Mouse (Mus musculus): Measurements from ENCODE around the gene Eral1.

The Eral1 gene

GRCm38 (mm10) chr11:78079961-78080921 is at the start of gene Eral1:
TSS of gene Eral1 (minus strand) at chr11:78080383.
- peak; percentile 89 to 92 for DNase-seq

GRCm38 (mm10) chr11:78129458-78129857 is 49.3 kb upstream of the Eral1 start:
- no peak for DNase-seq

DNA sequence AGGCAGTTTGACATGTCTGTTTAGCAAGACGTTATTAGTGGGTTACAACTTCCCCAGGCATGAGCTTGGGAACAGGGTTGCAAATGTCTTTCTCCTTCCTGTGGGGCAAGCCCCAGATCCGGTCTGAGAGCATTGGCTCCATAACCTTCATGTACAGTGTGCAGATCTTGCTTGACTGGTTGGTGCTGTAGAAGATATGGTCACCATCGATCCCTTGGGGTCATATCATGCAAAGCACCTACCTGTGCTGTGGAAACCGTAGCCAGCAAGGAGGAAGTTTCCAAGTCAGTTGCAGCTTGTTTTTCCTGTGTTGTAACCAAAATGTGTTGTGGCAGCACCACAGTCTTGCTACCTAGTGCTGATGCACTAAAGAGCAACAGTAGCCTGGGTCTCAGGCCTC is 46.6 kb upstream of the Eral1 start:
- DNase-seq = no peak

DNA sequence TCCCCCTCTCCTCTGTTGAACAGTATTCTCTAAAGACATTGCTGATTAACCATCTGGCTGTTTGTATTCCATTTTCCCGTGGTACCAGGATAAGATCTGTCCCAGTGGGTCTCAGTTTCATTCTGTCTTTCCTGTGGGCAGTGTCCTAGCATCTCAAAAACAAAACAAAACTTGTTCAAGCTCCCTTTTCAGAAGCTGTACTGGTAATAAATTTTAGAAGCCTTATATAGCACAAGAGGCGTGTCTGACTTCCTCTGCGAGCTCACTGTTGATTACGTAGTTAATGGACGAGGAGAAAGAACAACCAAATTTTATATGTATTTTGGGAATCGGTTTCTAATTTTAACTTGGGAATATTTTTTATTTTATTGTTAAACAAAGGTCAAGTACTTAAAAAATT is 45.5 kb upstream of the Eral1 start:
- no peak for DNase-seq

- DNase-seq = no peak
Observed at GRCm38 (mm10) chr11:78123782-78124181, 43.6 kb upstream of the Eral1 start.

DNA sequence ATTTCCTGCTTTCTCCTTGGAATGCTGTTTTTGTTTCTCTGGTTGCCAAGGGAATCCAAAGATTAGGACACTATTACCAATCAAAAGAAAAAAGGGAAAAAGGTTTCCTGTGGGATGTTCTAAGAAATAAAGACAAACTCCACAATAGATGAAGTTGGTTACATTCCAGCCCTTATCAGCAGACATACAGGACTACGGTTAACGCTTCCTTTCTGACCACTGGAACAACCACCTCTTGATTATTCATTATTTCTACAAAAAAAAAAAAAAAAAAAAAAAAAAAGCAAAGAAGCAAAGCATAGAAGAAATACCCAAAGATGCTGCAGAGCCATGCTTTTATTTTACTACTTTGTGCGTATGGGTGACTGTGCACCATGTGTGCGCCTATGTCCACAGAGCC is 42.6 kb upstream of the Eral1 start:
- no peak for DNase-seq

DNA sequence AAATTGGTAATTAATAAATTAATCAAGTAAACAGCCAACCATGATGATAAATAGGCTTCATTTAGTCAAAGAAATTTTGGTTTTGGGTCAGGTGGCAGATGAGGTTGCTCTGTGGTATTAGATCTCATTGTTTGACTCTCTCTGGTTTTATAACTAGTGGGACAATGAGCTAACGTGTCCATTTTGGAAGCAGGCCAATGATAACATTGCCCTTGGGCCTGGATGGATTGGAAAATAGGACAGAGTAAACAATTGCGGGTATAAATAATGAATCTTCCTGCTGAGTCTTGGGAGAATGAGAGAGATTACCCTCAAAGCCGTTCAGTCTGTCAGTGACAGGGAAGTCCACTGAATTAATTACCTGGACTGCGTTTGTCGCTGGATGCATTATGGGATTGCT is 41.0 kb upstream of the Eral1 start:
- peak in 1 of 2 experiments; percentile 24 for DNase-seq

- DNase-seq = no peak
Observed at GRCm38 (mm10) chr11:78119898-78120297, 39.7 kb upstream of the Eral1 start.

DNA sequence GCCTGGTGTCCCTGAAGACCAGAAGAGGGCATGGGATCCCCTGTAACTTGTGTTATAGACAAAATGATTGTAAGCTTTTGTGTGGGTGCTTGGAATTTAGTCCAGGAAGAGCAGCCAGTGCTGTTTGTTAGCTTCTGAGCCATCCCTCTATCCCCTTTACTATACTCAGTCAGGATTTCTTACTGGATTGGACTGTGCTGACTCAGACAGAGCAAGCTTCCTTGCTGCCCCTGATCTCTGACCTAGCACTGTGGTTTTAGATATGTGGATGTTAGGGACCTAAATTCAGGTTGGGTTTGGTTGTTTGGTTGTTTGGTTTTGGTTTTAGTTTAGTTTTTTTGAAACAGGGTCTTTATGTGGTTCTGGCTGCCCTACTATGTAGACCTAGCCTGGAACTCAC is 38.3 kb upstream of the Eral1 start:
- no peak for DNase-seq

DNA sequence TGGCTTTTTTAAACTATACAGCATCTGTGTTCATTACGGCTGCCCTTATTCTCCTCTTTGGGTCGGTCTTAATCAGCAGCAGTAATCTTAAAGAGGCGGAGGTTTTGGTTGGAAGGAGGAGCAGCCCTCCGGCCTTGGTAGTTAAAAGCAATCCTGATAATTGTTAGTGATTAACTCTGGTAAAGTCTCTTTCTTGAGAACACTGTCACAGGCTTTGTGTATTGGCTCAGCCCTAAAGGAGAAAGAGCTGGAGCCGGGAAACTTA is 35.9 kb upstream of the Eral1 start:
- no peak for DNase-seq

- peak; percentile 97 to 98 for DNase-seq
Observed at GRCm38 (mm10) chr11:78115367-78116145, 35.4 kb upstream of the Eral1 start.

GRCm38 (mm10) chr11:78114676-78115366 is 34.6 kb upstream of the Eral1 start:
- DNase-seq = no peak

- DNase-seq = no peak
Observed at GRCm38 (mm10) chr11:78113616-78114015, 33.4 kb upstream of the Eral1 start.

DNA sequence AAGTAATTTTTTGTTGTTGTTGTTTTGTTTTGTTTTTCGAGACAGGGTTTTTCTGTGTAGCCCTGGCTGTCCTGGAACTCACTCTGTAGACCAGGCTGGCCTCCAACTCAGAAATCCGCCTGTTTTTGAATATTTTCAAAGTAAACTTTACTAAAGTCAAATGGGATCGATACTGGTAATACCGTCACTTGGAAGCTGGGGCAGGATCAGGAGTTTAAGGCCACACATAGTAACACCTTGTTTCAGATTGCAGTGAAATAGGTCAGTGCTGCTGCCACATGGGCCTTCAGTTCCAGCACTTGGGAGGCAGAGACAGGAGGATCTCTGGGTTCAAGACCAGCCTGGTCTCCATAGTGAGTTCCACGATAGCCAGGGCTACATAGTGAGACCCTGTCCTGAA is 24.3 kb upstream of the Eral1 start:
- DNase-seq = no peak

GRCm38 (mm10) chr11:78102958-78103747 is 23.0 kb upstream of the Eral1 start:
- DNase-seq = peak; percentile 22 to 31

- DNase-seq = no peak
Observed at GRCm38 (mm10) chr11:78102142-78102541, 22.0 kb upstream of the Eral1 start.

GRCm38 (mm10) chr11:78100746-78101145 is 20.6 kb upstream of the Eral1 start:
- DNase-seq = no peak

DNA sequence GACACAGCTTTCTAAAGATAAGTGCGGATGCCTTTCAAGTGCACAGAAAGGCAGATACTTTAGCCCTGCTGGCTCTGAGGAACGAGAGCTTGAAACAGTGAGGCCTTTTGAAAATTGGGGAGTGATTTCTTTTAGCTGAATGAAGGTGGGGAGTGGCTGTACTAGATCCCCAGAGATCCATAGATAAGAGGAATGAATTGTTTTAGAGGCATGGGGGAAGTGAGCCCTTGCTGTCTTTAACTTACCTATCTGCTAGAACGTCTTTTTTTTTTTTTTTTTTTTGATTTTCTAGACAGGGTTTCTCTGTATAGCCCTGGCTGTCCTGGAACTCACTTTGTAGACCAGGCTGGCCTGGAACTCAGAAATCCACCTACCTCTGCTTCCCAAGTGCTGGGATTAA is 16.9 kb upstream of the Eral1 start:
- no peak for DNase-seq

GRCm38 (mm10) chr11:78095144-78095516 is 14.9 kb upstream of the Eral1 start:
- no peak for DNase-seq

- peak; percentile 94 to 96 for DNase-seq
Observed at GRCm38 (mm10) chr11:78094504-78095143, 14.4 kb upstream of the Eral1 start, which contains the start of gene Fam222b. TSS of gene Fam222b (plus strand) at chr11:78094660.

DNA sequence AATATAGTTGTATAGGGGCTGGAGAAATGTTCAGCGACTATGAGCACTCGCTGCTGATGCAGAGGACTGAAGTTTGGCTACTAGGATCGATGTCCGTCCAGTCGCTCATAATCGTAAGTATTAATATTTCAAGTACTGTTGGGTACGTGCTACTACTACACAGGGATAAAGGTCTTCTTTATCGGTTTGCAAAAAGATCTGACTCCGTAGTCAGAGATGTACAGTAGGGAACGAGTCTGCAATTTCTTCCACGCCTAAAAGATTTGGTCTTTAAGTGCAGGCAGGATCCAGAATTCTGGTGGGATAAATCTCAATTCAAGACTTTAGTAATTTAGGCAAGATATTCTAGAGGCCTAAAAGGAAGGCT is 13.9 kb upstream of the Eral1 start:
- DNase-seq = no peak

DNA sequence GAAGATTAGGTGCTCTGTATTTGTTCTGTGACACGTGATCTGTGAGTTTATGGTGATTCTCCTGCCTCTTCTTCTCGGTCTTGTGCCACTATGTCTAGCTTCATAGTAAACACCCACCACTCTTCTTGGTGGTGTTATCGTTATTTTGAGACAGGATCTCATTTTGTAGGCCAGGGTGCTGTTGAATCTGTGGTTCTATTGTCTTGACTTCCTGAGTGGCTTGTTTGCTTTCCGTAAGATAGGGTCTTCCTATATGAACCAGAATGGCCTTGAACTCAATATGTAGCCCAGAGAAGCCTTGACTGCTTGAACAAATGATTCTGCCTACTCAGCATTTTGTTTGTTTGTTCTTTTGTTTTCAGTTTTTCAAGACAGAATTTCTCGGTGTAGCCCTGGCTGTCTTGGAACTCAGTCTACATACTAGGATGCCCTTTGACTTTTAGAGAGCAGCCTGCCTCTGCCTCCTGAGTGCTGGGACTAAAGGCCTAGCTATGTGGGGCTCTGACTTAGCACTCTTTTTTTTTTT is 7.6 kb upstream of the Eral1 start:
- DNase-seq = no peak

All from kidney, postnatal 4 days (tissue).